Mouse (Mus musculus): ENCODE data around the gene Abcb7. TPM values are rescaled to one million over a fixed set of nuclear protein-coding genes. Genes with fewer than 3 reads are reported as not detected.
"Not testable (repeated sequence)": the region's sequence is repeated elsewhere in the genome, so short reads cannot be mapped to it uniquely, and the experiment has no call there.

The Abcb7 gene
- polyA plus RNA-seq, 1 experiment from 2014 or later = 14.3 TPM

DNA sequence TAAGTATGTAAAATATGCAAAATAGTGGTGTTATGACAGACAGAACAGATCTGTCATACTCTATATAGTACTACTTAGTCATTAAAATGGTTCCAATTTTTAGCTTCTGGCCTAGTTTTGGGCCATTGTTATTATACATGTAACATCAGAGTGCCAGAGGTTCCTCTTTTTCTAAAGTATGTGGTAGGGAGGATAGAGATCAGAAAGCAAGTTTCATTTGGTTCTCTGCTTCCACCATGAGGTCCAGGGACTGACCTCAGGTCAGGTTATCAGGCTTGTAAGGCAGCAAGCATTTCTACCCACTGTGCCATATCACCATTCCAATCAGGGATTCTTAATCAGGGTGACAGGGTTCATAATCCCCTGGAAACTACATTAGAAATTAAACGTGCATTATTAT, 16.1 kb downstream of the Abcb7 start:
- WGBS (ENCODE audit: insufficient replicate concordance) = 46% methylated on average over 1 of the region's 1 CpGs
- Histone ChIP-seq H3K4me1 (ENCODE audit: control insufficient read depth, insufficient read depth, low read length) (no peaks in the 10 kb centered on the region), H3K36me3 (ENCODE audit: control insufficient read depth, insufficient read depth, low read length) (no peaks in the 10 kb centered on the region), H3K27ac (ENCODE audit: low read depth, low read length) (no peak overlapping the region), H3K9me3 (replicated peaks; ENCODE audit: control insufficient read depth, low read length) (no peaks in the 10 kb centered on the region), H3K4me3 (ENCODE audit: low read depth, low read length) (no peak overlapping the region), H3K9ac (ENCODE audit: low read depth, low read length) (no peak overlapping the region), H3K27me3 (ENCODE audit: control insufficient read depth, insufficient read depth, low read length) (no peaks in the 10 kb centered on the region), H3K4me2 (no peak overlapping the region)
- ATAC-seq (replicated peaks; ENCODE audit: insufficient number of reproducible peaks, low FRiP score, low TSS enrichment) = no peak

GRCm38 (mm10) chrX:104359686-104360085, 54.0 kb downstream of the Abcb7 start:
- no peaks in the 10 kb centered on the region for H3K9me3 ChIP-seq (replicated peaks; ENCODE audit: control insufficient read depth, low read length)
- ATAC-seq (replicated peaks; ENCODE audit: insufficient number of reproducible peaks, low FRiP score, low TSS enrichment) = no peak
- no peak overlapping the region for H3K9ac ChIP-seq (ENCODE audit: low read depth, low read length)
- no peak overlapping the region for H3K27ac ChIP-seq (ENCODE audit: low read depth, low read length)
- H3K4me3 ChIP-seq (ENCODE audit: low read depth, low read length) = no peak overlapping the region
- H3K36me3 ChIP-seq (ENCODE audit: control insufficient read depth, insufficient read depth, low read length) = no peaks in the 10 kb centered on the region
- no peak overlapping the region for H3K4me2 ChIP-seq
- no peaks in the 10 kb centered on the region for H3K4me1 ChIP-seq (ENCODE audit: control insufficient read depth, insufficient read depth, low read length)
- no peaks in the 10 kb centered on the region for H3K27me3 ChIP-seq (ENCODE audit: control insufficient read depth, insufficient read depth, low read length)

DNA sequence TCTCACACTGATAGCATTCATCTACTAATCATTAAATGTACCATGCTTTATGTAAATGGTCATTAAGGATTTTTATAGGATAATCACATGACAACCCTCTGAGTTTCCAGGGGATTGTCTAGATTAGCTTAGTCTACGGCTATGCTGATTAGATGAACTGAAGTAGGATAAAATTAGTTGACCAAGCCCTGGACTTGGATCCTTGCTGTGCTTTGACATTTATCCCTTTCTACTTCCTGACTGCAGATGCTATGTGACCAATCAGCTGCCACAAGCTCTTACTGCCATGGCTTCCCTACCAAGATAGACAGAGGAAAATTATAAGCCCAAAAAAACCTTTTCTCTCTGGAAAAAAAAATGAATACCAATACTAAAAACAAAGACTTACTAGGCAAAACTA, 57.8 kb downstream of the Abcb7 start:
- Histone ChIP-seq H3K4me2 (no peak overlapping the region), H3K36me3 (ENCODE audit: control insufficient read depth, insufficient read depth, low read length) (no peaks in the 10 kb centered on the region), H3K27ac (ENCODE audit: low read depth, low read length) (no peak overlapping the region), H3K4me3 (ENCODE audit: low read depth, low read length) (no peak overlapping the region), H3K27me3 (ENCODE audit: control insufficient read depth, insufficient read depth, low read length) (no peaks in the 10 kb centered on the region), H3K9ac (ENCODE audit: low read depth, low read length) (no peak overlapping the region), H3K4me1 (ENCODE audit: control insufficient read depth, insufficient read depth, low read length) (no peaks in the 10 kb centered on the region), H3K9me3 (replicated peaks; ENCODE audit: control insufficient read depth, low read length) (no peaks in the 10 kb centered on the region)
- WGBS (ENCODE audit: insufficient replicate concordance) = 63% methylated on average over 1 of the region's 1 CpGs
- no peak for ATAC-seq (replicated peaks; ENCODE audit: insufficient number of reproducible peaks, low FRiP score, low TSS enrichment)

- 81% methylated on average over 23 of the region's 31 CpGs for whole genome bisulfite sequencing (ENCODE audit: insufficient replicate concordance)
- not testable (repeated sequence) for H3K9me3 ChIP-seq (replicated peaks; ENCODE audit: control insufficient read depth, low read length); H3K9ac ChIP-seq (ENCODE audit: low read depth, low read length); H3K36me3 ChIP-seq (ENCODE audit: control insufficient read depth, insufficient read depth, low read length); H3K4me1 ChIP-seq (ENCODE audit: control insufficient read depth, insufficient read depth, low read length); H3K27ac ChIP-seq (ENCODE audit: low read depth, low read length); H3K4me2 ChIP-seq; ATAC-seq (replicated peaks; ENCODE audit: insufficient number of reproducible peaks, low FRiP score, low TSS enrichment); H3K27me3 ChIP-seq (ENCODE audit: control insufficient read depth, insufficient read depth, low read length); H3K4me3 ChIP-seq (ENCODE audit: low read depth, low read length)
These were observed 65.5 kb downstream of the Abcb7 start for GRCm38 (mm10) chrX:104348146-104348545.

DNA sequence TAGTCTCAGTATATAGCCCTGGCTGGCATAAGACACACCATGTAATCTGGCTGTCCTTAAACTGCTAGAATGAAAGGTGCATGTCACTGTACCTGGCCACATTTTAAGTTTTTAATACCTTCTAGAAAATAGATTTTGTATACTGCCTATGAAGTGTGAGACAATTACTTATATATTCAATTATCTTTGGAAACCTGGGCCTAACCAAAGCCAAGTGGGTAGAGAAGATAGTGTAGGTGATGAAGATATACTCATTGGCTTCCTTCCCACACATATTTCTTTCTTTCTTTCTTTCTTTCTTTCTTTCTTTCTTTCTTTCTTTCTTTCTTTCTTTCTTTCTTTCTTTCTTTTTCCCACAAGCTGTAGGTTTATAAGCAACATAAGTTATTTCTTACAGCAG, 121.9 kb downstream of the Abcb7 start:
- H3K4me1 ChIP-seq (ENCODE audit: control insufficient read depth, insufficient read depth, low read length) = no peaks in the 10 kb centered on the region
- no peaks in the 10 kb centered on the region for H3K36me3 ChIP-seq (ENCODE audit: control insufficient read depth, insufficient read depth, low read length)
- H3K27ac ChIP-seq (ENCODE audit: low read depth, low read length) = no peak overlapping the region
- H3K9me3 ChIP-seq (replicated peaks; ENCODE audit: control insufficient read depth, low read length) = no peaks in the 10 kb centered on the region
- H3K4me2 ChIP-seq = no peak overlapping the region
- no peak overlapping the region for H3K9ac ChIP-seq (ENCODE audit: low read depth, low read length)
- no peaks in the 10 kb centered on the region for H3K27me3 ChIP-seq (ENCODE audit: control insufficient read depth, insufficient read depth, low read length)
- ATAC-seq (replicated peaks; ENCODE audit: insufficient number of reproducible peaks, low FRiP score, low TSS enrichment) = no peak
- H3K4me3 ChIP-seq (ENCODE audit: low read depth, low read length) = no peak overlapping the region

DNA sequence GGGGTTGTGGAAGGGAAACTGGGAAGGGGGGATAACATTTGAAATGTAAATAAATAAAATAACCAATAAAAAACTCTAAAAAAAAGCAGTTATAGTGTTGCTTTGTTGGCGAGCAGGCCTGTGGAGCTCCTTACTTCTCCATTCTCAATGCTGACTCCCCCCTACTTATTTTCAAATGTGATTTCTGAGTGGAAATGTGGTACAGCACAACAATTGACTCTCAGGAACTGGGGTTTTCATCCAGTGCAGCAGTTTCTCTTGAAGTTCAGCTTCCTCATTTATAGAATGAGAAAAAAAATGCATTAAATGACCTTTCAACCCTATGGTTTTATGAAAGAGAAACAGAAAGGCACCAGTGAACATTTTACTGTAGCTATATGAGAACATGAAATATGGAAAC, 133.8 kb downstream of the Abcb7 start:
- no peak overlapping the region for H3K4me3 ChIP-seq (ENCODE audit: low read depth, low read length)
- no peaks in the 10 kb centered on the region for H3K4me1 ChIP-seq (ENCODE audit: control insufficient read depth, insufficient read depth, low read length)
- H3K4me2 ChIP-seq = no peak overlapping the region
- no peaks in the 10 kb centered on the region for H3K9me3 ChIP-seq (replicated peaks; ENCODE audit: control insufficient read depth, low read length)
- H3K27ac ChIP-seq (ENCODE audit: low read depth, low read length) = no peak overlapping the region
- WGBS (ENCODE audit: insufficient replicate concordance) = 92% methylated on average over 1 of the region's 1 CpGs
- no peak for ATAC-seq (replicated peaks; ENCODE audit: insufficient number of reproducible peaks, low FRiP score, low TSS enrichment)
- no peaks in the 10 kb centered on the region for H3K36me3 ChIP-seq (ENCODE audit: control insufficient read depth, insufficient read depth, low read length)
- H3K27me3 ChIP-seq (ENCODE audit: control insufficient read depth, insufficient read depth, low read length) = no peaks in the 10 kb centered on the region
- H3K9ac ChIP-seq (ENCODE audit: low read depth, low read length) = no peak overlapping the region

GRCm38 (mm10) chrX:104264371-104264770, 149.3 kb downstream of the Abcb7 start:
- ATAC-seq (replicated peaks; ENCODE audit: insufficient number of reproducible peaks, low FRiP score, low TSS enrichment) = no peak
- no peaks in the 10 kb centered on the region for H3K27me3 ChIP-seq (ENCODE audit: control insufficient read depth, insufficient read depth, low read length)
- no peak overlapping the region for H3K9ac ChIP-seq (ENCODE audit: low read depth, low read length)
- no peaks in the 10 kb centered on the region for H3K9me3 ChIP-seq (replicated peaks; ENCODE audit: control insufficient read depth, low read length)
- no peaks in the 10 kb centered on the region for H3K4me1 ChIP-seq (ENCODE audit: control insufficient read depth, insufficient read depth, low read length)
- H3K4me2 ChIP-seq = no peak overlapping the region
- WGBS (ENCODE audit: insufficient replicate concordance) = 49% methylated on average over 2 of the region's 2 CpGs
- H3K36me3 ChIP-seq (ENCODE audit: control insufficient read depth, insufficient read depth, low read length) = no peaks in the 10 kb centered on the region
- H3K27ac ChIP-seq (ENCODE audit: low read depth, low read length) = no peak overlapping the region
- H3K4me3 ChIP-seq (ENCODE audit: low read depth, low read length) = no peak overlapping the region

DNA sequence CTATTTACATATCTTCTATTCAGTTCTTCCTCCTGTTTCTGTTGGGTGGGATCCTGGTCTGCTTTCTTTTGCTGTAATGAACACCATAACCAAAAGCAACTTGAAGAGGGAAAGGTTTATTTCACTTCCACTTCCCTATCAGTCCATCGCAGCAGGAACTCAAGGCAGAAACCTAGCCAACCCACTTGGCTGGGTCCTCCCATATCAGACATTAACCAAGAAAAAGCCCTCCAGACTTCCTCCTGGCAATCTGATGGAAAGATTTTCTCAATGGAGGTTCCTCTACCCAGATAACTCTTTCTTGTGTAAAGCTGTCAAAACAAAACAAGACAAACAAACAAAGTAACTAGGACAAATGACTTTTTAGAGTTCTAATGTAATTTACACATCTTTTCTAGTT, 151.2 kb downstream of the Abcb7 start:
- no peak overlapping the region for H3K4me2 ChIP-seq
- no peaks in the 10 kb centered on the region for H3K4me1 ChIP-seq (ENCODE audit: control insufficient read depth, insufficient read depth, low read length)
- no peaks in the 10 kb centered on the region for H3K36me3 ChIP-seq (ENCODE audit: control insufficient read depth, insufficient read depth, low read length)
- H3K27ac ChIP-seq (ENCODE audit: low read depth, low read length) = no peak overlapping the region
- WGBS (ENCODE audit: insufficient replicate concordance) = 58% methylated on average over 1 of the region's 1 CpGs
- ATAC-seq (replicated peaks; ENCODE audit: insufficient number of reproducible peaks, low FRiP score, low TSS enrichment) = no peak
- no peak overlapping the region for H3K4me3 ChIP-seq (ENCODE audit: low read depth, low read length)
- no peak overlapping the region for H3K9ac ChIP-seq (ENCODE audit: low read depth, low read length)
- no peaks in the 10 kb centered on the region for H3K27me3 ChIP-seq (ENCODE audit: control insufficient read depth, insufficient read depth, low read length)
- no peaks in the 10 kb centered on the region for H3K9me3 ChIP-seq (replicated peaks; ENCODE audit: control insufficient read depth, low read length)

- no peaks in the 10 kb centered on the region for H3K27me3 ChIP-seq (ENCODE audit: control insufficient read depth, insufficient read depth, low read length)
- H3K4me3 ChIP-seq (ENCODE audit: low read depth, low read length) = no peak overlapping the region
- no peak overlapping the region for H3K27ac ChIP-seq (ENCODE audit: low read depth, low read length)
- no peak overlapping the region for H3K9ac ChIP-seq (ENCODE audit: low read depth, low read length)
- ATAC-seq (replicated peaks; ENCODE audit: insufficient number of reproducible peaks, low FRiP score, low TSS enrichment) = no peak
- H3K4me1 ChIP-seq (ENCODE audit: control insufficient read depth, insufficient read depth, low read length) = no peaks in the 10 kb centered on the region
- no peak overlapping the region for H3K4me2 ChIP-seq
- H3K9me3 ChIP-seq (replicated peaks; ENCODE audit: control insufficient read depth, low read length) = no peaks in the 10 kb centered on the region
- WGBS (ENCODE audit: insufficient replicate concordance) = 48% methylated on average over 1 of the region's 1 CpGs
- no peaks in the 10 kb centered on the region for H3K36me3 ChIP-seq (ENCODE audit: control insufficient read depth, insufficient read depth, low read length)
These were observed 157.1 kb downstream of the Abcb7 start for GRCm38 (mm10) chrX:104256561-104256960.
